23 mouse cellular contexts compared by ENCODE assay signal in genomic region chr16:76415407-76416059, GRCm38 (mm10).
"Had no signal": no experiment of that assay in that cellular context is flagged by ENCODE, and none has a peak within 500 bp of the region (broad histone marks: within the 10 kb centered on the region; RNA-seq: fewer than 3 reads in every experiment).

No protein-coding gene starts in this region.

- H3K4me1 ChIP-seq: heart, embryonic 10.5 days; hindbrain, embryonic 10.5 days; hindbrain, embryonic 12.5 days; limb, embryonic 15.5 days; liver, embryonic 12.5 days had no signal

- H3K4me2 ChIP-seq: heart, embryonic 12.5 days; hindbrain, embryonic 12.5 days; hindbrain, embryonic 14.5 days; limb, embryonic 13.5 days; limb, embryonic 15.5 days; liver, embryonic 12.5 days had no signal

- H3K27ac ChIP-seq: gastrocnemius, adult 2 months; heart, embryonic 10.5 days; hindbrain, embryonic 10.5 days; hindbrain, embryonic 12.5 days; hindbrain, embryonic 14.5 days; limb, embryonic 13.5 days; limb, embryonic 15.5 days; liver, embryonic 12.5 days; liver, embryonic 14.5 days had no signal

- DNase-seq: gastrocnemius, adult 2 months; gastrocnemius, postnatal 10 days; gastrocnemius, postnatal 25 days; heart, adult 18-20 months; heart, postnatal 10 days; heart, postnatal 4 days; kidney, adult 18-20 months; kidney, adult 9 months; kidney, postnatal 10 days; kidney, postnatal 25 days; layer of hippocampus, adult 9-11 months; layer of hippocampus, postnatal 36 days; left cerebral cortex, postnatal 4 days had no signal

- H3K9me3 ChIP-seq: heart, embryonic 10.5 days; heart, embryonic 12.5 days; hindbrain, embryonic 10.5 days; hindbrain, embryonic 12.5 days; limb, embryonic 13.5 days; limb, embryonic 15.5 days; liver, embryonic 12.5 days had no signal

- ATAC-seq: hindbrain, embryonic 16.5 days; liver, embryonic 12.5 days had no signal

- H3K4me3 ChIP-seq: gastrocnemius, adult 2 months; heart, embryonic 10.5 days; heart, embryonic 12.5 days; hindbrain, embryonic 10.5 days; hindbrain, embryonic 12.5 days; limb, embryonic 13.5 days; limb, embryonic 15.5 days; liver, embryonic 12.5 days had no signal

- H3K9ac ChIP-seq: heart, embryonic 12.5 days; hindbrain, embryonic 12.5 days; hindbrain, embryonic 14.5 days; limb, embryonic 13.5 days; limb, embryonic 15.5 days; liver, embryonic 12.5 days; liver, embryonic 14.5 days had no signal

- H3K36me3 ChIP-seq: heart, embryonic 10.5 days; heart, embryonic 12.5 days; hindbrain, embryonic 10.5 days; hindbrain, embryonic 12.5 days; limb, embryonic 13.5 days; limb, embryonic 15.5 days; liver, embryonic 12.5 days had no signal

- H3K27me3 ChIP-seq: heart, embryonic 12.5 days; hindbrain, embryonic 12.5 days; limb, embryonic 13.5 days; limb, embryonic 15.5 days; liver, embryonic 12.5 days had no signal
